Comparison of ENCODE assay signal across 26 mouse cellular contexts in genomic region chr1:184106832-184107231, GRCm38 (mm10).
"Had no signal": no experiment of that assay in that cellular context is flagged by ENCODE, and none has a peak within 500 bp of the region (broad histone marks: within the 10 kb centered on the region; RNA-seq: fewer than 3 reads in every experiment).

No protein-coding gene starts in this region.

- H3K9me3 ChIP-seq: heart, embryonic 10.5 days; heart, embryonic 12.5 days; hindbrain, embryonic 10.5 days; hindbrain, embryonic 12.5 days; hindbrain, embryonic 15.5 days; kidney, embryonic 15.5 days; limb, embryonic 13.5 days; limb, embryonic 15.5 days; liver, embryonic 13.5 days; liver, embryonic 15.5 days had no signal

- H3K36me3 ChIP-seq: heart, embryonic 10.5 days; heart, embryonic 12.5 days; hindbrain, embryonic 10.5 days; hindbrain, embryonic 12.5 days; hindbrain, embryonic 15.5 days; kidney, embryonic 15.5 days; limb, embryonic 13.5 days; limb, embryonic 15.5 days; liver, embryonic 13.5 days; liver, embryonic 15.5 days had no signal

- H3K27ac ChIP-seq: gastrocnemius, adult 2 months; heart, embryonic 10.5 days; hindbrain, embryonic 10.5 days; hindbrain, embryonic 12.5 days; hindbrain, embryonic 15.5 days; hindbrain, postnatal 0 days; kidney, embryonic 15.5 days; kidney, postnatal 0 days; limb, embryonic 13.5 days; limb, embryonic 15.5 days; liver, embryonic 13.5 days; liver, embryonic 15.5 days had no signal

- H3K27me3 ChIP-seq: heart, embryonic 12.5 days; hindbrain, embryonic 12.5 days; hindbrain, embryonic 15.5 days; kidney, embryonic 15.5 days; limb, embryonic 13.5 days; limb, embryonic 15.5 days; liver, embryonic 13.5 days; liver, embryonic 15.5 days had no signal

- DNase-seq: gastrocnemius, adult 2 months; gastrocnemius, postnatal 10 days; gastrocnemius, postnatal 25 days; heart, adult 18-20 months; heart, postnatal 10 days; heart, postnatal 4 days; kidney, adult 11 months; kidney, adult 2 months; kidney, adult 9 months; kidney, postnatal 36 days; layer of hippocampus, adult 9-11 months; layer of hippocampus, postnatal 36 days; left cerebral cortex, postnatal 4 days; liver, embryonic 13.5 days had no signal

- H3K4me1 ChIP-seq: heart, embryonic 10.5 days; heart, embryonic 12.5 days; hindbrain, embryonic 10.5 days; hindbrain, embryonic 12.5 days; hindbrain, embryonic 15.5 days; kidney, embryonic 15.5 days; limb, embryonic 13.5 days; limb, embryonic 15.5 days; liver, embryonic 13.5 days; liver, embryonic 15.5 days had no signal

- H3K9ac ChIP-seq: heart, embryonic 12.5 days; hindbrain, embryonic 12.5 days; hindbrain, embryonic 15.5 days; kidney, embryonic 15.5 days; limb, embryonic 13.5 days; limb, embryonic 15.5 days; liver, embryonic 13.5 days; liver, embryonic 15.5 days had no signal

- H3K4me2 ChIP-seq: heart, embryonic 12.5 days; hindbrain, embryonic 12.5 days; hindbrain, embryonic 15.5 days; kidney, embryonic 15.5 days; limb, embryonic 13.5 days; limb, embryonic 15.5 days; liver, embryonic 13.5 days; liver, embryonic 15.5 days had no signal

- H3K4me3 ChIP-seq: gastrocnemius, adult 2 months; heart, embryonic 10.5 days; heart, embryonic 12.5 days; hindbrain, embryonic 10.5 days; hindbrain, embryonic 12.5 days; hindbrain, embryonic 15.5 days; kidney, embryonic 15.5 days; limb, embryonic 13.5 days; limb, embryonic 15.5 days; liver, embryonic 13.5 days; liver, embryonic 15.5 days had no signal

- ATAC-seq: hindbrain, postnatal 0 days; intestine, embryonic 16.5 days had no signal
